Mouse (Mus musculus): ENCODE measurements around the gene Coro7. TPM values are rescaled to one million over a fixed set of nuclear protein-coding genes. Genes with fewer than 3 reads are reported as not detected.

Gene Coro7
- polyA plus RNA-seq, 1 experiment from 2014 or later, result 9.0 TPM

DNA sequence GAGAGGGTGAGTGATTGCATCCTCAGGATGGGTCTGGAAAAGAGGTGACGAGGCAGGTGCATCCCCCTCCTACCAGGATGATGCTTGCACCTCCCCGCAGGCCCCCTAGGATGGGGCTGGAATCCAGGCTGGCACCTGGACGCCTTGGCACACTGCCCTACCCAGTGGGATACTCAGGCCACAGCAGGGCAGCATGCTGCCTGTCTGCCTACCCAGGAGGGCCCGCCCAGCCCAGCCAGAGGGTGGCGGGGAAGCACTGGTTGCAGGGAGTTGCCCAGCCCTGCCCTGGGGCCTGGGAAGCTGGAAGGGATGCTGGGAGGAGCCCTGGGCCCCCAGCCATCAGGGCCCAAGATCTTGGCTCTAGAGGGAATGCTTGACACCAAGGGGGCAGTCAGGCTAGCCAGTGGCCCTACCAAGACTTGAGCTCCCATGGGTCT is 84.0 kb downstream of the Coro7 start:
- Histone ChIP-seq H3K4me1 (ENCODE audit: insufficient read depth, low read depth, low read length) (peaks cover 35% of the 10 kb centered on the region), H3K4me2 (replicated peaks; ENCODE audit: low read depth, low read length) (peak overlapping the region; percentile 78), H3K9me3 (ENCODE audit: low read length) (no peaks in the 10 kb centered on the region), H3K27me3 (replicated peaks; ENCODE audit: insufficient read depth, low read length) (no peaks in the 10 kb centered on the region), H3K9ac (replicated peaks; ENCODE audit: low read depth) (peak overlapping the region; percentile 65; the same call in 1 of the 2 replicates), H3K4me3 (ENCODE audit: low read depth, low read length) (peak overlapping the region; percentile 79), H3K27ac (ENCODE audit: low read length) (peak overlapping the region; percentile 88), H3K36me3 (ENCODE audit: insufficient read depth, low read length) (no peaks in the 10 kb centered on the region)
- ATAC-seq (peak; percentile 29), DNase-seq (ENCODE audit: low spot score) (peak; percentile 43)
- 4% methylated on average over 5 of the region's 5 CpGs for WGBS
- TF ChIP-seq EP300 (IDR thresholded peaks at IDR 0.05) (no peak), CTCF (IDR thresholded peaks at IDR 0.05) (peak; percentile 41)

DNA sequence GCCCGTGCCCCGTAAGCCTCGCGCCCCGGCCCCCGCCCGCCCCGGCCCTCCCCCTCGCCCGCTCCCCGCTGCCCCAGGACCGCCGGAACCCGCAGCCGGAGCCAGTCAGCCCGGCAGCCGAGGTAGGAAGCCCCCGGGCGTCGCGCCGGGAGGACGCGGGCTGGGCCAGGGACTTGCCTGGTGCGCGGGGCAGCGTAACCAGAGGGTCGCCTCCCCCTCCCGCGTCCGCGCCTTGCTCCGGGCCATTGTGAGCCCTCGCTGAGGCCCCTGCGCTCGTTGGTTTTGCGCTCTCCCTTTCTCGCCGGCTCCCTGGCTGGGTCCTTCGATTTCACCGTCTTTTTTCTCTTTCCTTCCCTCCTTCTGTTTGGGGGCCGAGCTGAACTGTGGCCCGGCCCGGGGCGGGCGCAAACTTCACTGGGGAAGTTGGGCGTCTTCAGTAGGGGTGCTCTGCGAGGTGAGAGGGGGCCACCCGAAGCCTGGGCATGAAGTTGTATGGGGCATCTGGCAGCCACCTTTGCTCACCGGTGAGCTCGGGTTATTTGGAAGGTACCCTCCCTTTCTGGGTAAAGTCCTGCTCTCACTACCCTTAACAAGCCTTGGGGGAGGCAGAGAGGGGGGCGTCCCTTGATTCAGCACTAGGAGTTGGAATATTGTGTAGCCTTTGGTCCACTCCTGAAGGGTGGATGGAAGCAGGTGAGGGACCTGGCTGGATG is 84.6 kb downstream of the Coro7 start:
- Histone ChIP-seq H3K27me3 (replicated peaks; ENCODE audit: insufficient read depth, low read length) (no peaks in the 10 kb centered on the region), H3K4me1 (ENCODE audit: insufficient read depth, low read depth, low read length) (peaks cover 35% of the 10 kb centered on the region), H3K9me3 (ENCODE audit: low read length) (no peaks in the 10 kb centered on the region), H3K4me3 (ENCODE audit: low read depth, low read length) (peak overlapping the region; percentile 79), H3K27ac (ENCODE audit: low read length) (peak overlapping the region; percentile 88), H3K36me3 (ENCODE audit: insufficient read depth, low read length) (no peaks in the 10 kb centered on the region), H3K9ac (replicated peaks; ENCODE audit: low read depth) (peak overlapping the region; percentile 65), H3K4me2 (replicated peaks; ENCODE audit: low read depth, low read length) (peak overlapping the region; percentile 78)
- peak; percentile 21 for ATAC-seq
- 1% methylated on average over 42 of the region's 52 CpGs for WGBS
- no peak for TF ChIP-seq CTCF (IDR thresholded peaks at IDR 0.05)
- no peak for TF ChIP-seq EP300 (IDR thresholded peaks at IDR 0.05)
- DNase-seq (ENCODE audit: low spot score), result no peak

DNA sequence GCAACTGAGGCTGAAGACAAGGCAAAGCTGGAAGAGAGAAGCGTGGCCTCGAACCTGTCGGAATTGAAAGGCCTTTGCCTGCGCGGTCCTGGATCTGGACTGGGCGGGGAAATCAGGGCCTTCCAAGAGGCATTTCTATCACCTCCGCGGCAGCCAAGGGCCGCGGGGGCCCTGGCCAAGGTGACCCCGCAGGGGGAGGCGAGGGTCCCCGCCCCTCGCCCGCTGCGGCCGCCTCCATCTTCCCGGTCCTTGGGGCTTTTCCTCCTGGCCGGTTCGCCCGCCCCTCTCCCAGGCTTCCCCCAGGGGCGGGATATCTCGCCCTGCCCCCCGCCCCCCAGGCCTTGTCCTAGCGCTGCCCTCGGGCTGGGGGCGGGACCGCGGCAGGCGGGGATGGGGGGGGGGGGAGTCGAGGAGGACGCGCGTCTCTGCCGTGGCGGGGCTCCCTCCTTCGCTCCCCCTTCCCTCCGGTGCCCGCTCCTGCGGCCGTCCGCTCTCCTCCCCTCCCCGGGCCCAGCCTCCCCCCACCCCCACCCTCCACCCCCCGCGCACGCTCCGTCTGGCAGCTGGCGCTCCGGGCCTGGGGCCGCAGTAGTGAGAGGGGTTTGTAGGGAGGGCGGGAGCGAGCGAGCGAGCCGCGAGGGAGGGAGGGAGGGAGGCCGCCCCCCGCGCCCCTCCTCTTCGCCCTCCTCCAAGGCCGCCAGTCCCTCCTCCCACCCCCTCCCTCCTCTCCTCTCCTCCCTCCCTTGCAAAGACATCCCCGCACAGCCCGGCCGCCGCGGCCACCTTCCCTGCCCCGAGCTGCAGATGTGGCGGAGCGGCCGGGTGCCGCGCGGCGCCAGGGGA is 85.4 kb downstream of the Coro7 start, which contains the start of gene Glis2:
Glis2 (plus strand) TSS at position 743 of the 843 bp plus-strand sequence.
- no peaks in the 10 kb centered on the region for H3K27me3 ChIP-seq (replicated peaks; ENCODE audit: insufficient read depth, low read length)
- peak within 1 kb of the TSS; percentile 78 for H3K4me2 ChIP-seq (replicated peaks; ENCODE audit: low read depth, low read length)
- peak within 1 kb of the TSS; percentile 88 for H3K27ac ChIP-seq (ENCODE audit: low read length)
- peaks cover 35% of the 10 kb centered on the region for H3K4me1 ChIP-seq (ENCODE audit: insufficient read depth, low read depth, low read length)
- 0% methylated on average over 21 of the region's 74 CpGs for WGBS
- peak within 1 kb of the TSS; percentile 79 for H3K4me3 ChIP-seq (ENCODE audit: low read depth, low read length)
- no peaks in the 10 kb centered on the region for H3K36me3 ChIP-seq (ENCODE audit: insufficient read depth, low read length)
- ATAC-seq (peak; percentile 83), DNase-seq (ENCODE audit: low spot score) (peak; percentile 92)
- no peaks in the 10 kb centered on the region for H3K9me3 ChIP-seq (ENCODE audit: low read length)
- TF ChIP-seq EP300 (IDR thresholded peaks at IDR 0.05), result no peak
- TF ChIP-seq CTCF (IDR thresholded peaks at IDR 0.05), result no peak
- peak within 1 kb of the TSS; percentile 65 for H3K9ac ChIP-seq (replicated peaks; ENCODE audit: low read depth)

DNA sequence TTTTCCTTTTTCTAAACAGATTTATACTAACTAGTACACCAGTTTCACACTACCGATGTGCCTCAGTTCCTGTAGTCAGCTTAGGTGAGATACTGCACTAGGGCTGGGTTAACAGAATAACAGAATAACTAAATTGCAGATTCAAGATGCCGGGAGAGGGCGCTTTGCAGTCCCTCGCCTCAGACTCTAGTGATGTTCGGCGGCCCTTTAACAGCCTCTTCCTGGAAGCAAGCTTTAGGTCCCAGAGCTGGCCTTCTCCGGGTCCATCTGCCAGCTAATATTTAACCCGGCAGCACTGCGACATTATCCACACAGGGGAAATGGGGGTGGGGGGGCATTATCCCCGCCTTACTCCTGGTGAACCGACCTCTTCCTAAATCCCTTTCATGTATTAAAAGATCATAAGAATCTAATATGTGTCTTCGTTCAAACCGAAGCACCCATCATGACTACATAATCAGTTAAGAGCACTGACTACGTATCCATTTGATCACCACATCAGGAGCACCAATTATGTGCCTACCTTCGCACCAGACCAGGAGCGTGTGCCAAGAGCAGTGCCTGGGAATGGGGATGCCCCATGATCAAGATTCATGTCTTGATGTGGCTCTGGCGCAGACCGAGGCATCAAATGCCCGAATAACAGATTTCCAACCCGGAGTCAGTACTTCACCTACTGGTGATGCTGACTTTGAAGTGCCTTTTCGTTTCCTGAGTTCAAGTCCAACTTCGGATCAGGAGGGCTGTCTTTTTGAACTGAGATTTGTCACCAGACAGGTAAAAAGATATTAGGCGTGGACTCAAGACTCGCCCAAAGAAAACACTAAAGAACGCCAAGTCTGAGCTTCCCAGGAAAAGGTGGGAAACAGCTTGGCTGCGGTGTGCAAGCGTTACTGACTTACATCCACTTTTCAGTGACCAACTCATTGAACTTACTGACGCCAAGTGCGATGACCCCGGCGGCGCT is 86.4 kb downstream of the Coro7 start:
- H3K4me1 ChIP-seq (ENCODE audit: insufficient read depth, low read depth, low read length), result peaks cover 28% of the 10 kb centered on the region
- no peaks in the 10 kb centered on the region for H3K36me3 ChIP-seq (ENCODE audit: insufficient read depth, low read length)
- 12% methylated on average over 32 of the region's 32 CpGs for WGBS
- H3K4me2 ChIP-seq (replicated peaks; ENCODE audit: low read depth, low read length), result peak overlapping the region; percentile 78
- H3K9me3 ChIP-seq (ENCODE audit: low read length), result no peaks in the 10 kb centered on the region
- ATAC-seq (no peak), DNase-seq (ENCODE audit: low spot score) (peak; percentile 88)
- H3K27ac ChIP-seq (ENCODE audit: low read length), result peak overlapping the region; percentile 88
- H3K9ac ChIP-seq (replicated peaks; ENCODE audit: low read depth), result peak overlapping the region; percentile 65
- TF ChIP-seq CTCF (IDR thresholded peaks at IDR 0.05) (peak; percentile 72), EP300 (IDR thresholded peaks at IDR 0.05) (no peak)
- peak overlapping the region; percentile 79 for H3K4me3 ChIP-seq (ENCODE audit: low read depth, low read length)
- no peaks in the 10 kb centered on the region for H3K27me3 ChIP-seq (replicated peaks; ENCODE audit: insufficient read depth, low read length)

DNA sequence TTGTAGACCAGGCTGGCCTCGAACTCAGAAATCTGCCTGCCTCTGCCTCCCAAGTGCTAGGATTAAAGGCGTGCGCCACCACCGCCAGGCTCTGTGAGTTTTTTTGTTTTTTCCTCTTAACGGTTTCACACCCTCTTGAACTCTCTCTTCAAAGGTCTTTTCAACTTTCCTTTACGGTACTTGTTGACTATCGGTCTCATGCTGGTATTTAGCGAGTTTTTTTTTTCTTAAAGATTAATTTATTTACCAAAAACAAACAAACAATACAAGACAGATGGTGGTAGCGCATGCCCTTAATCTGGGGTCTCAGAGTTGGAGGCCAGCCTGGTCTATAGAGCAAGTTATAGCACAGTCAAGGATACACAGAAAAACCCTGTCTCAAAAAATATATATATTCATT is 89.3 kb downstream of the Coro7 start:
- no peak overlapping the region for H3K4me3 ChIP-seq (ENCODE audit: low read depth, low read length)
- no peak overlapping the region for H3K4me2 ChIP-seq (replicated peaks; ENCODE audit: low read depth, low read length)
- peaks cover 19% of the 10 kb centered on the region for H3K4me1 ChIP-seq (ENCODE audit: insufficient read depth, low read depth, low read length)
- TF ChIP-seq CTCF (IDR thresholded peaks at IDR 0.05) (no peak), EP300 (IDR thresholded peaks at IDR 0.05) (no peak)
- no peaks in the 10 kb centered on the region for H3K36me3 ChIP-seq (ENCODE audit: insufficient read depth, low read length)
- H3K27ac ChIP-seq (ENCODE audit: low read length), result no peak overlapping the region
- H3K9me3 ChIP-seq (ENCODE audit: low read length), result no peaks in the 10 kb centered on the region
- peak; percentile 35 for DNase-seq (ENCODE audit: low spot score)
- H3K9ac ChIP-seq (replicated peaks; ENCODE audit: low read depth), result no peak overlapping the region
- H3K27me3 ChIP-seq (replicated peaks; ENCODE audit: insufficient read depth, low read length), result no peaks in the 10 kb centered on the region
- no peak for ATAC-seq
- 94% methylated on average over 9 of the region's 9 CpGs for WGBS
